Mouse (Mus musculus) lung, postnatal 0 days (tissue): ENCODE measurements around the gene Mtnr1b.

ENCODE experiments used
- CTCF ChIP-seq: IDR thresholded peaks from 2 replicates; pipeline ENCODE4 v1.5.1; 2016; ENCODE audit warnings: antibody characterized with exemption, mild to moderate bottlenecking
- EP300 ChIP-seq: IDR thresholded peaks from 2 replicates; pipeline ENCODE4 v1.6.1; 2016; ENCODE audit warnings: antibody characterized with exemption, mild to moderate bottlenecking, control low read depth

DNA sequence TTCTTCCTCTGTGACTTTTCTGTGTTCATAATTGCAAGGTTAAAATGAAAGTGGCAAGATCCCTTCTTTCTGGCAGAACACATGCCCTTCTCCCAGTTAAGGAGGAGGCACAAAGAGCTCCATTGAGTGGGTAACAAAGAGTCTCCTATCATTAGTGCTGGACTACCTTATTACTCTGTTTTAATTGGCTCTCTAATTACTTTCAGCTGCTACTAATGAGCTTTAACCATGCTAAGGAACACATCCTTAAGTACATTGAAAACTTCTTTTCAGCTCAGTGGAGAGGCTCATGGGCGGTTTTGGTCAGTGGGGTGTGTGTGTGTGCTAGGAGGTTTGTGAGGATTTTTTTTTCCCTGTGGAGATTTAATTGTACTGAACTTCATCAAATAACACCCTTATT, 99.4 kb downstream of the Mtnr1b start:
- no peak for TF ChIP-seq CTCF
- no peak for TF ChIP-seq EP300
